Mouse (Mus musculus): ENCODE results near the gene Cnnm4. TPM values are rescaled to one million over a fixed set of nuclear protein-coding genes. Genes with fewer than 3 reads are reported as not detected.
A peak's percentile ranks its signal among the peaks of the same experiment; 100 is the strongest.

The Cnnm4 gene
- total and polyA plus RNA-seq, 3 experiments = 3.0 to 4.6 (median 3.5) TPM

DNA sequence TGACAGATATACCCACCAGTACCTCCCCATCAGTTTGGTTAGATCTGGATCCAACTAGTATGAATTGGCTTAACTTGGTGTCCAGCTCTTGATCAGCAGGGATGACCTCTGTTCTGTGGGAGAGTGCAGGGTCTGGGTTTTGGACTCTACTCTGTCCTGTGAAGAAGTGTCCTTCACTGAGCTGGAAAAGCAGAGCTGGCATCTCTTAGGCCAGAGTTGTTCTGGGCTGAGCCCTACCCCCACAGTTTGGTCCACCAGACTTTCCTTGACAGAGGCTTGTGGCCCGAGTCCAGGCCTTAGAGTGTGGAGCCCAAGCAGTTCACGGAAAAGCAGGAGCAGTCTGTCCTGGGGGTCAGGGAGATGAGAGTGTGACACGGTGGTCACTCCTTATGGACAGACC is 3.2 kb downstream of the Cnnm4 start:
- peak overlapping the region in 1 of 3 experiments; percentile 35 for H3K4me3 ChIP-seq (replicated peaks in 1 of 3; ENCODE audit: low read depth in 2 of 3, low read length in 2 of 3, poor library complexity in 1 of 3)
- DNase-seq (ENCODE audit: extremely low read depth) = no peak
- H3K36me3 ChIP-seq (replicated peaks in 1 of 2; ENCODE audit: control insufficient read depth in 1 of 2, insufficient read depth in 1 of 2, low read length in 1 of 2) = peaks cover 0 to 12% of the 10 kb centered on the region in 2 experiments
- H3K4me2 ChIP-seq (ENCODE audit: insufficient read depth, low read depth, poor library complexity, severe bottlenecking) = peak overlapping the region; percentile 39
- dilution Hi-C loops (cut with MboI; ENCODE audit: extremely low pct_ligation_motif_present, extremely low pct_unique_long_range_greater_than_20kb, low sequenced_read_pairs) = no loop called here
- H3K79me2 ChIP-seq (replicated peaks; ENCODE audit: control insufficient read depth, extremely low read depth, insufficient read depth, poor library complexity, severe bottlenecking) = no peaks in the 10 kb centered on the region
- H3K27ac ChIP-seq (ENCODE audit: insufficient read depth, low read depth) = no peak overlapping the region
- peaks cover 30 to 66% of the 10 kb centered on the region in 2 experiments for H3K4me1 ChIP-seq (ENCODE audit: control insufficient read depth in 1 of 2, insufficient read depth in 2 of 2)
- in situ Hi-C loops (cut with MboI; ENCODE audit: low pct_ligation_motif_present, low pct_unique_long_range_greater_than_20kb, low sequenced_read_pairs) = loop anchor here (10.0 kb wide), 2 partner anchors 110 to 150 kb away; partner anchors contain the start of gene Kansl3
- H3K9me3 ChIP-seq (replicated peaks; ENCODE audit: low read length) = no peaks in the 10 kb centered on the region
- TF ChIP-seq JUND (conservative IDR thresholded peaks at IDR 0.05; ENCODE audit: low read depth, low read length) (no peak), MAX (IDR thresholded peaks at IDR 0.05; ENCODE audit: low read length) (no peak), CTCF (conservative IDR thresholded peaks at IDR 0.05 in 1 of 2, IDR thresholded peaks at IDR 0.05 in 1 of 2; ENCODE audit: low read depth in 2 of 2, low read length in 2 of 2) (no peak), SMC3 (IDR thresholded peaks at IDR 0.05; ENCODE audit: low read depth, low read length) (no peak), POLR2AphosphoS2 (IDR thresholded peaks at IDR 0.05; ENCODE audit: low read depth, low read length) (no peak), KAT2A (IDR thresholded peaks at IDR 0.05; ENCODE audit: insufficient replicate concordance, low read length) (no peak), ZNF384 (IDR thresholded peaks at IDR 0.05; ENCODE audit: low read depth, low read length) (no peak), MAZ (IDR thresholded peaks at IDR 0.05; ENCODE audit: low read depth, low read length) (no peak), TCF12 (IDR thresholded peaks at IDR 0.05; ENCODE audit: low read depth, low read length) (no peak), MAFK (IDR thresholded peaks at IDR 0.05; ENCODE audit: insufficient replicate concordance, low read length) (no peak), ZKSCAN1 (IDR thresholded peaks at IDR 0.05; ENCODE audit: borderline replicate concordance, low read depth, low read length) (no peak), JUN (IDR thresholded peaks at IDR 0.05; ENCODE audit: insufficient read depth, low read depth, low read length) (no peak), BHLHE40 (IDR thresholded peaks at IDR 0.05; ENCODE audit: low read depth, low read length) (no peak), USF1 (IDR thresholded peaks at IDR 0.05; ENCODE audit: low read depth, low read length) (no peak), RAD21 (IDR thresholded peaks at IDR 0.05; ENCODE audit: low read depth, low read length) (no peak), RCOR1 (conservative IDR thresholded peaks at IDR 0.05; ENCODE audit: low read depth, low read length) (no peak), ETS1 (conservative IDR thresholded peaks at IDR 0.05; ENCODE audit: low read depth, low read length) (no peak), EP300 (IDR thresholded peaks at IDR 0.05; ENCODE audit: low read length) (no peak)
- H3K9ac ChIP-seq (ENCODE audit: insufficient read depth, low read depth) = peak overlapping the region; percentile 12; the same call in 1 of the 2 replicates
- no peaks in the 10 kb centered on the region for H3K27me3 ChIP-seq (replicated peaks)

DNA sequence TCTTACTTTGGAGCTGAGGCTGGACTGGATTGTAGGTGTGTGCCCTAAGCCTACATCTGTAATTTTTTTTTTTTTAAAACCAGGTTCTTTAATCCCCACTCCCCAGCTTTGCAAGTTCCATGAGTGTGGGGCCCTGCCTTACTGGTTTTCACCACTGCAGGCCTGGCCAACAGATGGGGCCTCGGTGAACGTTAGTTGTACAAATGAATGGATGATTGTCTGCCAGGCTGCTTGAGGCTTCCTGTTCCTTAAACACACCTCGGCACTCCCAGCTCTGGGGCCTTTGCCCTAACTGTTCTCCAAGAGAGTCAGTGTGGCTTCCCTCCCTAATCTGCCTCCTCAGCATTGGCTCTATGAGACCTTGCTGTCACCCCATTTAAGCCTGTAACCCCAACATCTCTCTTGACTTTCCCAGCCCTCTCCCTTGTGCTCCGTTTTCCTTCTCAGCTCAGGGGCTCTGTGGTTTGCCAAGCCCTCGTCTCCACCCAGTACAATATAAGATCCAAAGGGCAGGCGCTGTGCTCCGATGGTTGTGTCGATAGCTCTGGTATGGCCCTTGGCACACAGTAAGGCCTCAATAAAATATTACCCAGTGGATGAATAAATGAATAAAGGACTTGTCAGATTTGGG is 4.2 kb downstream of the Cnnm4 start:
- no peak for TF ChIP-seq MAFK (IDR thresholded peaks at IDR 0.05; ENCODE audit: insufficient replicate concordance, low read length)
- TF ChIP-seq ZNF384 (IDR thresholded peaks at IDR 0.05; ENCODE audit: low read depth, low read length) = peak; percentile 37; the same call in 1 of the 2 replicates
- peak overlapping the region in 1 of 3 experiments; percentile 35 for H3K4me3 ChIP-seq (replicated peaks in 1 of 3; ENCODE audit: low read depth in 2 of 3, low read length in 2 of 3, poor library complexity in 1 of 3)
- peaks cover 27 to 58% of the 10 kb centered on the region in 2 experiments for H3K4me1 ChIP-seq (ENCODE audit: control insufficient read depth in 1 of 2, insufficient read depth in 2 of 2)
- H3K4me2 ChIP-seq (ENCODE audit: insufficient read depth, low read depth, poor library complexity, severe bottlenecking) = peak overlapping the region; percentile 39
- dilution Hi-C loops (cut with MboI; ENCODE audit: extremely low pct_ligation_motif_present, extremely low pct_unique_long_range_greater_than_20kb, low sequenced_read_pairs) = no loop called here
- peak overlapping the region; percentile 8; the same call in 1 of the 2 replicates for H3K9ac ChIP-seq (ENCODE audit: insufficient read depth, low read depth)
- H3K36me3 ChIP-seq (replicated peaks in 1 of 2; ENCODE audit: control insufficient read depth in 1 of 2, insufficient read depth in 1 of 2, low read length in 1 of 2) = peaks cover 0 to 19% of the 10 kb centered on the region in 2 experiments
- in situ Hi-C loops (cut with MboI; ENCODE audit: low pct_ligation_motif_present, low pct_unique_long_range_greater_than_20kb, low sequenced_read_pairs) = loop anchor here (10.0 kb wide), 2 partner anchors 111 to 151 kb away; partner anchors contain the start of gene Kansl3
- no peak overlapping the region for H3K27ac ChIP-seq (ENCODE audit: insufficient read depth, low read depth)
- H3K79me2 ChIP-seq (replicated peaks; ENCODE audit: control insufficient read depth, extremely low read depth, insufficient read depth, poor library complexity, severe bottlenecking) = no peaks in the 10 kb centered on the region
- no peak for DNase-seq (ENCODE audit: extremely low read depth)
- H3K27me3 ChIP-seq (replicated peaks) = no peaks in the 10 kb centered on the region
- H3K9me3 ChIP-seq (replicated peaks; ENCODE audit: low read length) = no peaks in the 10 kb centered on the region
